Mouse (Mus musculus) left cerebral cortex, postnatal 14 days (tissue): ENCODE results near the gene Palld. TPM values are rescaled to one million over a fixed set of nuclear protein-coding genes. Genes with fewer than 3 reads are reported as not detected.
A peak's percentile ranks its signal among the peaks of the same experiment; 100 is the strongest.

Experiments used
- DNase-seq, 2 experiments: peaks; one replicate each; pipeline ENCODE4 v3.0.0; 2021 to 2022; ENCODE audit warnings: low spot score in 2 of 2, mixed read lengths in 1 of 2
- intact Hi-C: fragments of 180-260 bp; cut with DNase I; formaldehyde crosslinking; loops from one replicate; pipeline ENCODE4 v1.15.1; 2025
- total RNA-seq, 2 experiments: library from RNA; stranded (reverse); gene quantifications; 2 replicates each; pipeline ENCODE4 v1.2.3; 2021

The Palld gene
- total RNA-seq, 2 experiments from 2014 or later, result 4.0 to 4.7 TPM

- intact Hi-C loops, result no loop called here
- DNase-seq, result no peak
Observed at GRCm38 (mm10) chr8:61502277-61502676, 400.2 kb downstream of the Palld start.

GRCm38 (mm10) chr8:61500914-61501313 is 401.6 kb downstream of the Palld start:
- intact Hi-C loops, result no loop called here

DNA sequence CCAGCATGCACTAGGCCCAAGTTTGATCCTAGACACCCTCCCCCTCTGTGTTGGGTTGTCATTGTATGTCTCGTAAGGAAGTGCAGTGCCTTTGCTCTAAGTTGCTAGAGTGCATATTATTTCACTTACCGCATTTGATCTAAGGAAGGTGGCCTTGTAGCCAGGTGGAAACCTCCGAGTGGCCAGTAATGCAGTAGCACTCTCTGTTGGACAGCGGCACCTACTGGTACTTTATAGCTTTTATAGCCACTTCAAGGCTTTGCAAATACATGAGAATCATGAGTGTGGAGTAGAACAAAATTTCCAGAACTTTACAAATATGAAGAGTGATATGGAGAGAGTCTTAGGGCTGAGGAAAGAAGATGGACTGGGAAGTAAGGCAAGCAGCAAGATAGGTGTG is 403.5 kb downstream of the Palld start:
- intact Hi-C loops, result no loop called here
- peak in 1 of 2 experiments; percentile 44 for DNase-seq

More at GRCm38 (mm10) chr8:61500914-61501313, 401.6 kb downstream of the Palld start:
- DNase-seq, result no peak

DNA sequence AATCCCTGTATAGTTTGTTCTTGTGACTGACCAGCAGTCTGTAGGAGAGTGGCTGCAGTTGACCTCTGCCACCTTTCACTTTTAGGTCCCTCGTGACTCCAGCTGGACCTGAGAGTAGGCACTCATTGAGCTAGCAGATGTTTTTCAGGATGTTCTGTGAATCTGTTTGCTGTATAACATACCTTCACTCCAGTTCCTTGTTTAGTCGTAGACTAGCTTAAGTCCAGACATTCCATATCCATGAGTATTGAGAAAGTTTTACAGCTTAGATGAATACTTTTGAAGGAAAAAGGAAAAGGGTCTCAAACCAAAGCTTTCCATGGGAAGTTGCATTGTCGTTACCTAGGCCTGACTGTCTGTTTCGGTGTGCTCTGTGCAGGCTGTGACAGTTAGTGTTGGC is 405.4 kb downstream of the Palld start:
- no peak for DNase-seq
- intact Hi-C loops, result no loop called here

GRCm38 (mm10) chr8:61488631-61489030 is 413.9 kb downstream of the Palld start:
- intact Hi-C loops, result loop anchor here (5.0 to 10.0 kb wide), 2 partner anchors 104 to 261 kb away; no protein-coding TSS in a partner anchor
- no peak for DNase-seq

GRCm38 (mm10) chr8:61487597-61488156 is 414.8 kb downstream of the Palld start, which contains the start of gene Cbr4:
Gene Cbr4, plus strand, starts transcription at chr8:61487734.
- intact Hi-C loops, result loop anchor here (5.0 to 10.0 kb wide), 2 partner anchors 103 to 260 kb away; no protein-coding TSS in a partner anchor
- peak; percentile 89 to 94 for DNase-seq

GRCm38 (mm10) chr8:61486923-61487529 is 415.5 kb downstream of the Palld start:
- intact Hi-C loops, result loop anchor here (5.0 to 10.0 kb wide), 2 partner anchors 102 to 260 kb away; no protein-coding TSS in a partner anchor
- DNase-seq, result no peak

GRCm38 (mm10) chr8:61480260-61480967 is 422.1 kb downstream of the Palld start:
- DNase-seq, result no peak
- intact Hi-C loops, result loop anchor here (10.0 kb wide), 1 partner anchor 96 kb away; no protein-coding TSS in a partner anchor

DNA sequence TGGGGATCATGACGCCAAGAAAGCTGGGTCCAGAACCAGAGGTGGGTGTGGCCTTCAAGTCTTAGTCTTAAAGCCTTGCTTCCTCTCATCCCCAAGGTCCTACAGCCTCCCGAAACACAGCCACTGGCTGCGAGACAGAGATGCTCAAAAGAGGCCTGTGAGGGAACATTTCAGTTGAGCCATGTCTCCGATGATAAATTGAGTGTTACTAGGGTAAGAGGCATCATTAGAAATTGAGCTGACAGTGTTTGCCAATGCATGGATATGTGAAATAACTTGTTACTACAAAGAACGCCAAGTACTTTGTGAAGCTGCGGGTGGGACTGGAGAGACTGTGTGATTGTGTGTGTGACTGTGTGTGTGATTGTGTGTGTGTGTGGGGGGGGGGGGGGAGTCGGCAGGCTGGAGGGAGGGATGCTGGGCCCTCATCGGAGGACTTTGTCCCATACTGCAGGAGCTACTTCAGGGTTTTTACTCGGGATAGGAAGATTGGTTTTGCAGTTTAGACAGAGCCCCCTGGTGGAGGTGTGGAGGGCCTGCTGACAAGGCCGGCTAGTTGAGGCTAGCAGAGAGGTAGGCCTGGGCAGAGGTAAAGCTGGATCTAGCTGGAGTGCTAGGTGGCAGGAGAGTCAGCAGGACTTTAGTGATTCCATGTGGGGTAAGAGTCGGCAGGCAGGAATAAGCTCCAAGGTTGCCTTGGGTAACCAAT is 422.8 kb downstream of the Palld start:
- intact Hi-C loops, result loop anchor here (10.0 kb wide), 1 partner anchor 95 kb away; no protein-coding TSS in a partner anchor

GRCm38 (mm10) chr8:61478793-61479192 is 423.7 kb downstream of the Palld start:
- intact Hi-C loops, result no loop called here

More for the DNA sequence above, 422.8 kb downstream of the Palld start:
- peak; percentile 21 to 58 for DNase-seq

DNA sequence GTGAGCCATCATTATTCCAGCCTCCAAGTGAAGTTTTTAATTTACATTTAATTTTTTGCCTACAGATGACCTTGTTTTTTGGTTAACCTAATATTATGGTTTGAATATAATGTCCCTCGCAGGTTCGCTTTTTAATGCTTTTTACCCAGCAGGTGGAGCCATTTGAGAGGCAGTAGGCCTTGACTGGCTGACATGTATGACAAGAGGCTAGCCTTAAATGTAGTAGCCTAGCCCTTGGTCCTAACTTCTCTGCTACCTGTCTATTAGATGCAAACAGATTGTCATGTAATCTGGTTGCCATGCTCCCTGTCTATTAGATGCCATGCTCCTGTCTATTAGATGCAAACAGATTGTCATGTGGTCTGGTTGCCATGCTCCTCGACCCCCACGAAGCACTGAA is 424.3 kb downstream of the Palld start:
- DNase-seq, result no peak

More at GRCm38 (mm10) chr8:61478793-61479192, 423.7 kb downstream of the Palld start:
- DNase-seq, result no peak

DNA sequence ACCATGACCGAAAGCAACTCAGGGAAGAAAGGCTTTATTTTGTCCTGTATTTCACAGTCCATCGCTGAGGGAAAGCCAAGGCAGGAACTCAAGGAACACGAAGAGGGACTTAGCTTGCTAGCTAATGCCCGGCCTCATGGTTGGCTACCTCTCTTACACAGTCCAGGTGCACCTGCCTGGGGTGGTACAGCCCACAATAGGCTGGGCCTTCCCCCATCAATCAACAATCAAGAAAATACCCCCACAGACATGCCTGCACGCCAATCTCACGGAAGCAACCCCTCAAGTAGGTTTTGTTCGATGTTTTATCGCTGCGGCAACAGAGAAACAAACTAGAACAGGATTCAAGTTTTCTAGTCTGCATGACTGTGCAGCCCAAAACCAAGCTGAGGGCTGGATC is 426.3 kb downstream of the Palld start:
- intact Hi-C loops, result no loop called here

More for the DNA sequence above, 424.3 kb downstream of the Palld start:
- intact Hi-C loops, result no loop called here

GRCm38 (mm10) chr8:61475251-61475673 is 427.2 kb downstream of the Palld start:
- intact Hi-C loops, result no loop called here
- DNase-seq, result no peak

More for the DNA sequence above, 426.3 kb downstream of the Palld start:
- no peak for DNase-seq

DNA sequence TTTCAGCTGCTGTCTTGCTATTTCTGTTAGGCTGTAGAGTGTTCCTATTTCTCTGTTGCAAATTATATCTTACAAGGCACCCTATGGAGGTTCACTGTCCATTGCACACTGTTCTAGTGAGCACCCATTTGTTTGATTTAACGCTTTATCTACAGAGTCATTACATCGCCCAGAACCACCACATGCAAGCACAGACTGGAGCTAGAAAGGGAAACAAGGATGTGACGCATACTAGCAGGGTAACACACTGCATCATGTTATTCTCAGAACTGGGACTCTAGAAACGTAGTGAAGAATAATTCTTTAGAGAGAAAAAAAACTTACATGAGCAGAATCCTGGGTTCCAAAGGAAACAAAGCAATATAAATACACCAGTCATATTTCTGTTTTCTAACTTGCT is 432.3 kb downstream of the Palld start:
- intact Hi-C loops, result no loop called here
- DNase-seq, result no peak

GRCm38 (mm10) chr8:61467553-61467815 is 435.0 kb downstream of the Palld start:
- intact Hi-C loops, result no loop called here
- no peak for DNase-seq

DNA sequence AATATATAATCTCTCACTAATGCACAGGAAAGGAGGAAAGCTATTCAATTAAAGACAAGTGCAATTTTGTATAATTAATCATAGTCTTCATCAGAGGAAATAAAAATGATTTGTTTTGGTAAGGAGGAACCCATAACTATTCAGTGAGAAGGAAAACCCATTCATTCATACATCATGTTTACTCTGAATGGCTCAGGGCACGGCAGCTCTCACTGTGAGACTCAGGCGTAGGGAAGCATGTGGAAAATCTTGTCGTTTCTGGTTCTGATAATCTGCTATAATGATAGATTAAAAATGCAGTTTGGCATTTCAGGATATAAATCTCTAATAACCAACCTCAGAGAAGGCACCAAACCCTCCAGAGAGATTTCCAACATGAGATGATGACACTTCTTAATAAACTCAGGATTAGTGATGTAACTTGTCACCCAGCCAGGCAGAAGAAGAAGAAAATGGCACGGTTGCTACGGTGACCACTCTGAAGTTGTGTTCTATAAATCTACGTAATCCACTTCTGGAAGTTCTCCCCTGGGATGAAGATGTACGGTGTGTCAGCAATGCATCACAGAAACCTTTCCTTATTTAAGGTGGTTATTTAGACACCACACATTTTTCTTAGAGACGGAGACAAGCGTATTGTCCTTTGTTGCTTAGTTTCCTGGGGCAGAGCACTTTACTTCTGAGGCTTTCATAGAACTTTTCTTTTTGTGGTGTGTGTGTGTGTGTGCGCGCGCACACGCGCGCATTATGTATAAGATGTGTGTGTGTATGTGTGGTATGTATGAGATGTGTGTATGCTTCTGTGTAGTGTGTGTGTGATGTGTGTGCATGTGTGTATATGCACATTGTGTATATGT is 435.6 kb downstream of the Palld start:
- peak in 1 of 2 experiments; percentile 12 for DNase-seq
- intact Hi-C loops, result no loop called here

GRCm38 (mm10) chr8:61464393-61464792 is 438.1 kb downstream of the Palld start:
- DNase-seq, result no peak
- intact Hi-C loops, result no loop called here

DNA sequence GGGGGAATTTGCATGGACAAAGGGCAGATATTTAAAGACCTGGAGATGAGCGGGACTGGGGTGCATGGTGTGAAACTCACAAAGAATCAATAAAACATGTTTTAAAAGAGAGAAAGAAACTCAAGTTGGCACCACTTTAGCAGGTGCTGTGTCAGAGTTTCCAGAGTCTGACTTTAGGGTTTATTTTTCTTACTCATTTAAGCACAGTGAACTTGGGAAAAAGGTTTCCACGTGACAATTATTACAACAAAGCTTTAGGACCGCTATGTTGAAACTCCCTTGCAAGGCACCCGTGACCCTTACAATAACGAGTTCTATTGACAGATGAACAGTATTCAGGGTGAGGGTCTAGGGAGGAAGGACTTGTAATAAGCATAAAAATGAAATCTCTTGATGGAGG is 440.3 kb downstream of the Palld start:
- intact Hi-C loops, result no loop called here

More for the DNA sequence above, 440.3 kb downstream of the Palld start:
- no peak for DNase-seq
